Mouse (Mus musculus) stomach, postnatal 0 days (tissue): ENCODE measurements around the gene Actr1a.

Experiments used
- CTCF ChIP-seq: IDR thresholded peaks from 2 replicates; pipeline ENCODE4 v1.5.1; 2016; ENCODE audit warnings: antibody characterized with exemption, low read depth, mild to moderate bottlenecking, moderate library complexity
- EP300 ChIP-seq: optimal IDR thresholded peaks from 2 replicates; pipeline ENCODE3; 2016; ENCODE audit warnings: antibody characterized with exemption

- TF ChIP-seq CTCF (peak; percentile 91), EP300 (no peak)
These were observed 1.3 kb upstream of the Actr1a start, which contains the start of gene Sufu for GRCm38 (mm10) chr19:46396686-46397435.
